Mouse (Mus musculus) thymus, adult 2 months (tissue): ENCODE data around the gene Tax1bp3.

Experiments
- CTCF ChIP-seq: fragments of 200-500 bp; IDR thresholded peaks from 2 replicates; pipeline ENCODE4 v1.5.1; 2012; ENCODE audit warnings: mild to moderate bottlenecking, control low read depth, low read length, moderate library complexity, borderline replicate concordance; ENCODE audit not compliant: control insufficient read depth, poor library complexity, insufficient read depth; ENCODE audit errors: extremely low read depth
- POLR2A ChIP-seq: fragments of 200-500 bp; IDR thresholded peaks from 2 replicates; pipeline ENCODE4 v1.6.1; 2012; ENCODE audit warnings: mild to moderate bottlenecking, low read length, control low read depth, moderate library complexity; ENCODE audit not compliant: control insufficient read depth, poor library complexity, insufficient read depth; ENCODE audit errors: extremely low read depth

DNA sequence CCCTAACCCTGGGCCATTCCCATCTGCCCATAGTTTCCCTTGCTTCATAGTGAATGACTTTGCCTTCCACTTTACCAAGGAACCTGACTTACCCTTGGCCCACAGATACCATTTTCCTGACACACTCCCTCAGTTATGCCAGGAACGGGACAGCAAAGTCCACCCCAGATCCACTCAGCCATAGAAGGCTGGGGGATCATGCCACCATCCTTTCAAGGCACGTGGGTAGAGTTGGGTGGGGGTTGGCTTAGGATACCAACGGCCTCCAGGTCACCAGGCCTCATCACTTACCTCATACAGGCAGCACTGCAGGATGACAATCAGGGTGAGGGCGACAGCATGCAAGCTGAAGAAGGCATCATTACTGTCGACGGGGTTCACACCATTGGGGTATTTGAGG is 10.3 kb downstream of the Tax1bp3 start:
- no peak for TF ChIP-seq CTCF
- no peak for TF ChIP-seq POLR2A
